Mouse (Mus musculus) intestine, embryonic 14.5 days (tissue): ENCODE measurements around the gene Ptprm. TPM values are rescaled to one million over a fixed set of nuclear protein-coding genes. Genes with fewer than 3 reads are reported as not detected.

ENCODE experiments used
- ATAC-seq: fragments of 200-750 bp; cut with Nextera tagmentation; replicated peaks from 2 replicates; pipeline ENCODE4 v1.8.0; 2017; ENCODE audit warnings: low read depth, moderate number of reproducible peaks, moderate TSS enrichment, moderate library complexity; ENCODE audit not compliant: low FRiP score, low TSS enrichment
- DNase-seq: peaks from one replicate; pipeline ENCODE4 v3.0.0-alpha.2; 2018; ENCODE audit warnings: low spot score
- H3K27ac ChIP-seq: fragments of 300-500 bp; sonication (generic); 2 replicates; pipeline ENCODE4 v1.5.1; 2014; ENCODE audit warnings: low read depth, mild to moderate bottlenecking, control low read depth
- H3K27me3 ChIP-seq: fragments of 300-500 bp; sonication (generic); replicated peaks from 2 replicates; pipeline ENCODE4 v1.6.1; 2014; ENCODE audit warnings: low read length, control low read depth; ENCODE audit not compliant: control insufficient read depth, insufficient read depth
- H3K36me3 ChIP-seq: fragments of 300-500 bp; sonication (generic); 2 replicates; pipeline ENCODE4 v1.6.1; 2014; ENCODE audit warnings: low read length, control low read depth; ENCODE audit not compliant: control insufficient read depth, insufficient read depth
- H3K4me1 ChIP-seq: fragments of 300-500 bp; sonication (generic); replicated peaks from 2 replicates; pipeline ENCODE4 v1.6.1; 2014; ENCODE audit warnings: low read length, control low read depth, mixed read lengths; ENCODE audit not compliant: control insufficient read depth, insufficient read depth
- H3K4me2 ChIP-seq: fragments of 300-500 bp; sonication (generic); 2 replicates; pipeline ENCODE4 v1.6.1; 2014; ENCODE audit warnings: low read length
- H3K4me3 ChIP-seq: fragments of 300-500 bp; sonication (generic); 2 replicates; pipeline ENCODE4 v1.5.1; 2014; ENCODE audit warnings: low read depth, low read length, control low read depth, mixed read lengths
- H3K9ac ChIP-seq: fragments of 300-500 bp; sonication (generic); 2 replicates; pipeline ENCODE4 v1.6.1; 2014; ENCODE audit warnings: mild to moderate bottlenecking, low read length
- H3K9me3 ChIP-seq: fragments of 300-500 bp; sonication (generic); 2 replicates; pipeline ENCODE4 v1.6.1; 2016; ENCODE audit warnings: low read length, control low read depth; ENCODE audit not compliant: control insufficient read depth
- WGBS: fragments of 180-500 bp; shearing (Covaris S2); extraction: QIAGEN DNeasy Blood & Tissue Kit; methylation state at CpG from one replicate; pipeline ENCODE4 v1.1.7; 2014; 5-methylcytosine and 5-hydroxymethylcytosine counted together
- polyA plus RNA-seq: library from polyadenylated mRNA; unstranded; fragments of >200 nt; fragmentation: Nextera tagmentation; extraction: Ambion mirVana; gene quantifications from 2 replicates; pipeline ENCODE4 v1.2.1, GENCODE M21; 2014

Gene Ptprm
- polyA plus RNA-seq, 1 experiment from 2014 or later, result 15.9 TPM

- WGBS, result 75% methylated on average over 2 of the region's 2 CpGs
- H3K27me3 ChIP-seq, result no peaks in the 10 kb centered on the region
- H3K36me3 ChIP-seq, result no peaks in the 10 kb centered on the region
- peak; percentile 13 for DNase-seq
- H3K4me1 ChIP-seq, result no peaks in the 10 kb centered on the region
- ATAC-seq, result no peak
- H3K4me3 ChIP-seq, result no peak overlapping the region
- H3K27ac ChIP-seq, result no peak overlapping the region
- H3K4me2 ChIP-seq, result no peak overlapping the region
- H3K9ac ChIP-seq, result no peak overlapping the region
- H3K9me3 ChIP-seq, result no peaks in the 10 kb centered on the region
These were observed 531.9 kb downstream of the Ptprm start for GRCm38 (mm10) chr17:66822347-66822746.

- DNase-seq, result no peak
- no peak overlapping the region for H3K9ac ChIP-seq
- H3K4me3 ChIP-seq, result no peak overlapping the region
- H3K36me3 ChIP-seq, result no peaks in the 10 kb centered on the region
- ATAC-seq, result no peak
- H3K27ac ChIP-seq, result no peak overlapping the region
- H3K4me2 ChIP-seq, result no peak overlapping the region
- no peaks in the 10 kb centered on the region for H3K27me3 ChIP-seq
- no peaks in the 10 kb centered on the region for H3K4me1 ChIP-seq
- 47% methylated on average over 4 of the region's 4 CpGs for WGBS
- no peaks in the 10 kb centered on the region for H3K9me3 ChIP-seq
These were observed 536.9 kb downstream of the Ptprm start for GRCm38 (mm10) chr17:66817380-66817779.

GRCm38 (mm10) chr17:66815921-66816320 lies 538.3 kb downstream of the Ptprm start:
- H3K27me3 ChIP-seq, result no peaks in the 10 kb centered on the region
- no peak overlapping the region for H3K27ac ChIP-seq
- no peak for DNase-seq
- no peaks in the 10 kb centered on the region for H3K9me3 ChIP-seq
- WGBS, result 50% methylated on average over 2 of the region's 2 CpGs
- no peak for ATAC-seq
- no peak overlapping the region for H3K4me3 ChIP-seq
- H3K4me2 ChIP-seq, result no peak overlapping the region
- no peak overlapping the region for H3K9ac ChIP-seq
- H3K36me3 ChIP-seq, result no peaks in the 10 kb centered on the region
- no peaks in the 10 kb centered on the region for H3K4me1 ChIP-seq

GRCm38 (mm10) chr17:66813786-66814185 lies 540.5 kb downstream of the Ptprm start:
- no peak overlapping the region for H3K9ac ChIP-seq
- WGBS, result 84% methylated on average over 6 of the region's 6 CpGs

GRCm38 (mm10) chr17:66813346-66813745 lies 540.9 kb downstream of the Ptprm start:
- 91% methylated on average over 10 of the region's 10 CpGs for WGBS
- no peak overlapping the region for H3K27ac ChIP-seq
- H3K4me1 ChIP-seq, result no peaks in the 10 kb centered on the region
- H3K27me3 ChIP-seq, result no peaks in the 10 kb centered on the region
- no peak overlapping the region for H3K9ac ChIP-seq
- H3K4me3 ChIP-seq, result no peak overlapping the region
- H3K36me3 ChIP-seq, result no peaks in the 10 kb centered on the region
- no peaks in the 10 kb centered on the region for H3K9me3 ChIP-seq
- no peak for ATAC-seq
- no peak overlapping the region for H3K4me2 ChIP-seq
- no peak for DNase-seq

More at GRCm38 (mm10) chr17:66813786-66814185, 540.5 kb downstream of the Ptprm start:
- ATAC-seq (no peak), DNase-seq (no peak)
- Histone ChIP-seq H3K27me3 (no peaks in the 10 kb centered on the region), H3K9me3 (no peaks in the 10 kb centered on the region), H3K27ac (no peak overlapping the region), H3K4me3 (no peak overlapping the region), H3K4me2 (no peak overlapping the region), H3K36me3 (no peaks in the 10 kb centered on the region), H3K4me1 (no peaks in the 10 kb centered on the region)

GRCm38 (mm10) chr17:66809786-66810185 lies 544.5 kb downstream of the Ptprm start:
- H3K27ac ChIP-seq, result no peak overlapping the region
- no peak for ATAC-seq

GRCm38 (mm10) chr17:66808186-66808585 lies 546.1 kb downstream of the Ptprm start:
- Histone ChIP-seq H3K27me3 (no peaks in the 10 kb centered on the region), H3K27ac (no peak overlapping the region), H3K4me3 (no peak overlapping the region), H3K9ac (no peak overlapping the region), H3K4me2 (no peak overlapping the region), H3K9me3 (no peaks in the 10 kb centered on the region), H3K4me1 (no peaks in the 10 kb centered on the region), H3K36me3 (no peaks in the 10 kb centered on the region)
- ATAC-seq (no peak), DNase-seq (no peak)
- WGBS, result 76% methylated on average over 8 of the region's 8 CpGs

More at GRCm38 (mm10) chr17:66809786-66810185, 544.5 kb downstream of the Ptprm start:
- Histone ChIP-seq H3K9me3 (no peaks in the 10 kb centered on the region), H3K4me3 (no peak overlapping the region), H3K4me2 (no peak overlapping the region), H3K9ac (no peak overlapping the region), H3K27me3 (no peaks in the 10 kb centered on the region), H3K36me3 (no peaks in the 10 kb centered on the region), H3K4me1 (no peaks in the 10 kb centered on the region)
- 81% methylated on average over 5 of the region's 5 CpGs for WGBS
- DNase-seq, result no peak

GRCm38 (mm10) chr17:66801831-66802687 lies 552.2 kb downstream of the Ptprm start:
- no peak overlapping the region for H3K27ac ChIP-seq
- 52% methylated on average over 10 of the region's 10 CpGs for WGBS
- H3K9me3 ChIP-seq, result no peaks in the 10 kb centered on the region
- DNase-seq (no peak), ATAC-seq (no peak)
- H3K4me1 ChIP-seq, result no peaks in the 10 kb centered on the region
- no peak overlapping the region for H3K9ac ChIP-seq
- H3K4me3 ChIP-seq, result no peak overlapping the region
- H3K36me3 ChIP-seq, result no peaks in the 10 kb centered on the region
- no peak overlapping the region for H3K4me2 ChIP-seq
- no peaks in the 10 kb centered on the region for H3K27me3 ChIP-seq

- ATAC-seq, result no peak
- no peaks in the 10 kb centered on the region for H3K9me3 ChIP-seq
- 78% methylated on average over 6 of the region's 6 CpGs for WGBS
- H3K27me3 ChIP-seq, result no peaks in the 10 kb centered on the region
- no peak overlapping the region for H3K27ac ChIP-seq
- H3K9ac ChIP-seq, result no peak overlapping the region
- no peak overlapping the region for H3K4me2 ChIP-seq
- H3K36me3 ChIP-seq, result no peaks in the 10 kb centered on the region
- DNase-seq, result no peak
- no peak overlapping the region for H3K4me3 ChIP-seq
- H3K4me1 ChIP-seq, result no peaks in the 10 kb centered on the region
These were observed 554.0 kb downstream of the Ptprm start for GRCm38 (mm10) chr17:66800231-66800630.
